Mouse (Mus musculus) ES-E14 (cell line): ENCODE results near the gene Irx6.

Source experiments
- CHD2 ChIP-seq: IDR thresholded peaks from 2 replicates; pipeline ENCODE4 v1.6.1; 2014; ENCODE audit warnings: mild to moderate bottlenecking, low read depth, low read length, inconsistent platforms
- ZC3H11A ChIP-seq: IDR thresholded peaks from 2 replicates; pipeline ENCODE4 v1.6.1; 2012; ENCODE audit warnings: low read depth, mild to moderate bottlenecking, inconsistent platforms, low read length, borderline replicate concordance
- ZNF384 ChIP-seq: IDR thresholded peaks from 2 replicates; pipeline ENCODE4 v1.6.1; 2012; ENCODE audit warnings: low read depth, low read length, inconsistent platforms

DNA sequence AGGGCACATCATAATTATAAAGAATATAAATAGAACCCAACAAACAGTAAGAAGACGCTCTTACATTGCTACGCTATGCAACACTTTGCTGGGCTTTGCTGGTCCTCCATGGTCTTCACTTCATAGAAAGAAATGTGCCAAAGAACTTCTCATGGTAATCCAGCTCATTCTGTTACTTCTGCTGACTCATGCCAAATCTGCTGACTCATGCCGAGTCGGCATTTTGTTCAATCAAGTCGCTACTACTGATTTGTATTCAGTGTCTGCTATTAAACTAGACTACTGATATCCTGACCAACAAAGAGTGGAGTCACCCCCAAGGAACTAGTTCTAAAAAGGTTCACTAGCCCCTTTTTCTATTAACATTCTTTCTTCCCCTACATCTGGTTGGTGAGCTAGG lies 40.9 kb upstream of the Irx6 start:
- TF ChIP-seq ZC3H11A (no peak), ZNF384 (no peak), CHD2 (no peak)
